Mouse (Mus musculus) thymus, postnatal 10 days (tissue): Measurements from ENCODE around the gene Usp28.

Experiments used
- DNase-seq, 2 experiments: peaks; one replicate each; pipeline ENCODE4 v3.0.0; 2021; ENCODE audit warnings: low spot score in 2 of 2

Gene Usp28

GRCm38 (mm10) chr9:49021289-49021688 lies 36.1 kb downstream of the Usp28 start:
- no peak for DNase-seq

- no peak for DNase-seq
Observed at GRCm38 (mm10) chr9:49023956-49024355, 38.8 kb downstream of the Usp28 start.

- DNase-seq = no peak
Observed at GRCm38 (mm10) chr9:49024529-49024928, 39.4 kb downstream of the Usp28 start.

- DNase-seq = no peak
Observed at GRCm38 (mm10) chr9:49034764-49035163, 49.6 kb downstream of the Usp28 start.

- DNase-seq = no peak
Observed at GRCm38 (mm10) chr9:49050901-49051300, 65.7 kb downstream of the Usp28 start.

GRCm38 (mm10) chr9:49051349-49051748 lies 66.2 kb downstream of the Usp28 start:
- DNase-seq = peak; percentile 37 to 67

- no peak for DNase-seq
Observed at GRCm38 (mm10) chr9:49054028-49054427, 68.9 kb downstream of the Usp28 start.

GRCm38 (mm10) chr9:49055333-49056205 lies 70.4 kb downstream of the Usp28 start, which contains the start of gene Zw10:
Zw10 (plus strand) TSS chr9:49055613.
- DNase-seq = peak; percentile 85 to 86

GRCm38 (mm10) chr9:49076847-49077246 lies 91.7 kb downstream of the Usp28 start:
- no peak for DNase-seq

GRCm38 (mm10) chr9:49081107-49081506 lies 95.9 kb downstream of the Usp28 start, which contains the start of gene Tmprss5:
Tmprss5 (plus strand) TSS chr9:49081260.
- DNase-seq = no peak

- peak; percentile 7 to 55 for DNase-seq
Observed at GRCm38 (mm10) chr9:49081561-49081960, 96.4 kb downstream of the Usp28 start.

GRCm38 (mm10) chr9:49087317-49087716 lies 102.1 kb downstream of the Usp28 start:
- DNase-seq = no peak
